Mouse (Mus musculus): ENCODE results near the gene Myom1. TPM values are rescaled to one million over a fixed set of nuclear protein-coding genes. Genes with fewer than 3 reads are reported as not detected.

The Myom1 gene
- polyA plus RNA-seq, 1 experiment, result 18.6 TPM

DNA sequence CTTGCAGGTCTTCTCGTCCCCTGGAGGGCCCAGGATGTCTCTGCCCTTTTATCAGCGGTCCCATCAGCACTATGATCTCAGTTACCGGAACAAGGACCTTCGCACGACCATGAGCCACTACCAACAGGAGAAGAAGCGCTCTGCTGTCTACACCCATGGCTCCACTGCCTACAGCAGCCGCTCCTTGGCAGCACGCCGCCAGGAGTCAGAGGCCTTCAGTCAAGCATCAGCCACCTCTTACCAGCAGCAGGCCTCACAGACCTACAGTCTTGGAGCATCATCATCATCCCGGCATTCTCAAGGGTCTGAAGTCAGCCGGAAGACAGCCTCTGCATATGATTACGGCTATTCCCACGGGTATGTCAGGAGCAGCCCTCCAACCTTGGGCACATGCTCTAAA lies 20.4 kb downstream of the Myom1 start:
- TF ChIP-seq CTCF (IDR thresholded peaks at IDR 0.05; ENCODE audit: insufficient read depth, low read length) (no peak), POLR2A (IDR thresholded peaks at IDR 0.05; ENCODE audit: borderline replicate concordance, extremely low read depth, low read depth, low read length) (no peak)
- DNase-seq, result no peak
- Histone ChIP-seq H3K4me3 (replicated peaks; ENCODE audit: extremely low read depth, low read depth, low read length) (no peak overlapping the region), H3K4me1 (ENCODE audit: control insufficient read depth, insufficient read depth, low read length) (no peaks in the 10 kb centered on the region)
- WGBS, result 89% methylated on average over 13 of the region's 13 CpGs

GRCm38 (mm10) chr17:71024071-71024470 lies 21.6 kb downstream of the Myom1 start:
- Histone ChIP-seq H3K4me3 (replicated peaks; ENCODE audit: extremely low read depth, low read depth, low read length) (no peak overlapping the region), H3K4me1 (ENCODE audit: control insufficient read depth, insufficient read depth, low read length) (no peaks in the 10 kb centered on the region)
- 90% methylated on average over 10 of the region's 10 CpGs for WGBS
- DNase-seq, result no peak
- TF ChIP-seq POLR2A (IDR thresholded peaks at IDR 0.05; ENCODE audit: borderline replicate concordance, extremely low read depth, low read depth, low read length) (no peak), CTCF (IDR thresholded peaks at IDR 0.05; ENCODE audit: insufficient read depth, low read length) (no peak)

DNA sequence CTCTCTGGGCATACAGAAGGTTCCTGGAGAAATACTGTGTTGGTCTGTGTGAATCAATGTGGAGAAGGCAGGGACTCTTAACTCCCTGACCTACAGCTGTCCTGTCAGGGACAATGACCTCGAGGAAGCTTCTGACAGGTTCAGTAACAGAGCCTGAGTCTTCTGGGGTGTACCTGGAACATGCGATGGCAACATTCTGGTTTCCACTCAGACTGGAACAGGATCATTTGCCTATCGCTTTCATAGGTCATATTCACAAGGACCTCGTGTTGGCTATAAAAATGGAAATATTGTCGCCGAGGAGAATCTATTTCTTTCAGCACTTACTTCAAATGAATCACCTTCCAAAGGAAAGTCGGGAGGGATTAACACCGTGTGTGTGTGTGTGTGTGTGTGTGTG lies 23.5 kb downstream of the Myom1 start:
- 75% methylated on average over 8 of the region's 8 CpGs for WGBS
- no peak overlapping the region for H3K4me3 ChIP-seq (replicated peaks; ENCODE audit: extremely low read depth, low read depth, low read length)
- no peak for DNase-seq
- no peaks in the 10 kb centered on the region for H3K4me1 ChIP-seq (ENCODE audit: control insufficient read depth, insufficient read depth, low read length)
- TF ChIP-seq CTCF (IDR thresholded peaks at IDR 0.05; ENCODE audit: insufficient read depth, low read length) (no peak), POLR2A (IDR thresholded peaks at IDR 0.05; ENCODE audit: borderline replicate concordance, extremely low read depth, low read depth, low read length) (no peak)

- no peak overlapping the region for H3K4me3 ChIP-seq (replicated peaks; ENCODE audit: extremely low read depth, low read depth, low read length)
These were observed 24.8 kb downstream of the Myom1 start for GRCm38 (mm10) chr17:71027186-71027585.

GRCm38 (mm10) chr17:71032719-71033118 lies 30.3 kb downstream of the Myom1 start:
- no peak overlapping the region for H3K4me3 ChIP-seq (replicated peaks; ENCODE audit: extremely low read depth, low read depth, low read length)
- WGBS, result 85% methylated on average over 10 of the region's 10 CpGs
- DNase-seq, result no peak
- no peaks in the 10 kb centered on the region for H3K4me1 ChIP-seq (ENCODE audit: control insufficient read depth, insufficient read depth, low read length)
- TF ChIP-seq POLR2A (IDR thresholded peaks at IDR 0.05; ENCODE audit: borderline replicate concordance, extremely low read depth, low read depth, low read length) (no peak), CTCF (IDR thresholded peaks at IDR 0.05; ENCODE audit: insufficient read depth, low read length) (no peak)

More at GRCm38 (mm10) chr17:71027186-71027585, 24.8 kb downstream of the Myom1 start:
- WGBS, result 87% methylated on average over 3 of the region's 3 CpGs
- TF ChIP-seq POLR2A (IDR thresholded peaks at IDR 0.05; ENCODE audit: borderline replicate concordance, extremely low read depth, low read depth, low read length), result no peak
- no peak for TF ChIP-seq CTCF (IDR thresholded peaks at IDR 0.05; ENCODE audit: insufficient read depth, low read length)
- no peak for DNase-seq
- no peaks in the 10 kb centered on the region for H3K4me1 ChIP-seq (ENCODE audit: control insufficient read depth, insufficient read depth, low read length)

DNA sequence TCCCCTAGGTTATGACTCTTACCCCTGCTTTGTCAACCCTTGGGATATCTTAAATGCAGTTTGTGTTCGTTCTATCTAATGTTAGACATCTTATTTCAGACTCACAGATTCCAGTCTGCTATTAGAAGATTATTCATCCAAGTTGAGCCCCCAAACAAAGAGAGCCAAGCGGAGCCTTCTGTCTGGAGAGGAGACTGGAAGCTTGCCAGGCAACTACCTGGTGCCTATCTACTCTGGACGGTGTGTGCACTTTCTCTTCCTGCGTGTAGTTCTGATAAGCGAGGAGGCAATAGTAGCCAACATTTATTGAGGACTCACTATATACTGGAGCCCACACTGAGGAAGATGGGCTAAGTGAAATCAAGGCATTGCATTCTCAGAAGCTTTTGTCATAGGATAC lies 32.0 kb downstream of the Myom1 start:
- Histone ChIP-seq H3K4me3 (replicated peaks; ENCODE audit: extremely low read depth, low read depth, low read length) (no peak overlapping the region), H3K4me1 (ENCODE audit: control insufficient read depth, insufficient read depth, low read length) (no peaks in the 10 kb centered on the region)
- WGBS, result 63% methylated on average over 5 of the region's 5 CpGs
- TF ChIP-seq POLR2A (IDR thresholded peaks at IDR 0.05; ENCODE audit: borderline replicate concordance, extremely low read depth, low read depth, low read length) (no peak), CTCF (IDR thresholded peaks at IDR 0.05; ENCODE audit: insufficient read depth, low read length) (no peak)
- no peak for DNase-seq

DNA sequence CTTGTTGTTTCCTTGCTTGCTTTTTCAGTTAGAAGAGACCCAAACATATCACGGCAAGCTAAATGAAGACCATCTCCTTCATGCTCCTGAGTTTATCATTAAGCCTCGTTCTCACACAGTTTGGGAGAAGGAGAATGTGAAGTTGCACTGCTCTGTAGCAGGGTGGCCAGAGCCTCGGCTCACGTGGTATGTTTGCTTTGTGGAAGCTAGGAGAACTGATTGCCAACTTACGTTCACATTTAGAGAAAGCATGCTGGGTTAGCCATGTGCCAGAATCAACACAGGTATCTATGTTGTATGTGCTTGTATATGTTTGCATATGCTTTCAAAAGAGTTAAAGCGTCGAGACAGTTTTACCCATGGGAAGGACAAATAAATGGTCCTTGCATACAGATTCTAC lies 34.8 kb downstream of the Myom1 start:
- no peaks in the 10 kb centered on the region for H3K4me1 ChIP-seq (ENCODE audit: control insufficient read depth, insufficient read depth, low read length)
- WGBS, result 71% methylated on average over 7 of the region's 7 CpGs
- no peak for DNase-seq
- TF ChIP-seq POLR2A (IDR thresholded peaks at IDR 0.05; ENCODE audit: borderline replicate concordance, extremely low read depth, low read depth, low read length) (no peak), CTCF (IDR thresholded peaks at IDR 0.05; ENCODE audit: insufficient read depth, low read length) (no peak)
- no peak overlapping the region for H3K4me3 ChIP-seq (replicated peaks; ENCODE audit: extremely low read depth, low read depth, low read length)

- TF ChIP-seq CTCF (IDR thresholded peaks at IDR 0.05; ENCODE audit: insufficient read depth, low read length) (no peak), POLR2A (IDR thresholded peaks at IDR 0.05; ENCODE audit: borderline replicate concordance, extremely low read depth, low read depth, low read length) (no peak)
- WGBS, result 67% methylated on average over 5 of the region's 5 CpGs
- no peak overlapping the region for H3K4me3 ChIP-seq (replicated peaks; ENCODE audit: extremely low read depth, low read depth, low read length)
- no peaks in the 10 kb centered on the region for H3K4me1 ChIP-seq (ENCODE audit: control insufficient read depth, insufficient read depth, low read length)
- no peak for DNase-seq
These were observed 36.4 kb downstream of the Myom1 start for GRCm38 (mm10) chr17:71038812-71039211.

- DNase-seq, result peak; percentile 29
- Histone ChIP-seq H3K4me3 (replicated peaks; ENCODE audit: extremely low read depth, low read depth, low read length) (no peak overlapping the region), H3K4me1 (ENCODE audit: control insufficient read depth, insufficient read depth, low read length) (no peaks in the 10 kb centered on the region)
- TF ChIP-seq CTCF (IDR thresholded peaks at IDR 0.05; ENCODE audit: insufficient read depth, low read length), result no peak
- TF ChIP-seq POLR2A (IDR thresholded peaks at IDR 0.05; ENCODE audit: borderline replicate concordance, extremely low read depth, low read depth, low read length), result no peak
- 54% methylated on average over 12 of the region's 12 CpGs for WGBS
These were observed 37.6 kb downstream of the Myom1 start for GRCm38 (mm10) chr17:71039851-71040581.

DNA sequence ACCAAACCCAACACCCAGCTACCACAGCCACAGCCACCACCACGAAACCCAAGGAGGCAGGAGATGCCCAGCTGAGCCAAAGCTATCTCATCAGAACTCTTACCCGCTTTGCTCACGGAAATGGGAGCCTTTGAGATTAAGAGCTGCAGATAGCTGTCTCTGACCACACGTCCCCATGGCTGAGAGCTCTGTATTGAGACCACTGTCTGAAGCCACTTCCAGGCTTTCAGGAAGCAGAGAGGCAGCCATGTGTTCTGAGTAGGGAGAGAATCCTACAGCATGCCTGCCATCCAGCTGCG lies 38.1 kb downstream of the Myom1 start:
- 71% methylated on average over 5 of the region's 5 CpGs for WGBS

More for the DNA sequence above, 38.1 kb downstream of the Myom1 start:
- TF ChIP-seq CTCF (IDR thresholded peaks at IDR 0.05; ENCODE audit: insufficient read depth, low read length) (no peak), POLR2A (IDR thresholded peaks at IDR 0.05; ENCODE audit: borderline replicate concordance, extremely low read depth, low read depth, low read length) (no peak)
- no peak for DNase-seq
- Histone ChIP-seq H3K4me3 (replicated peaks; ENCODE audit: extremely low read depth, low read depth, low read length) (no peak overlapping the region), H3K4me1 (ENCODE audit: control insufficient read depth, insufficient read depth, low read length) (no peaks in the 10 kb centered on the region)
